Mouse (Mus musculus) ovary, adult 18-20 months (tissue): ENCODE results near the gene Olfr285.

Source experiments
- DNase-seq: peaks from one replicate; pipeline ENCODE4 v3.0.0; 2022; ENCODE audit warnings: low spot score, mixed read lengths

The Olfr285 gene

GRCm38 (mm10) chr15:98317177-98317724 is at the start of gene Olfr285:
Gene Olfr285 (minus strand): TSS chr15:98317353.
- no peak for DNase-seq

GRCm38 (mm10) chr15:98340887-98341286 is 23.7 kb upstream of the Olfr285 start, which contains the start of gene Olfr284:
Gene Olfr284 (minus strand): TSS chr15:98340987.
- no peak for DNase-seq

- no peak for DNase-seq
Measured at GRCm38 (mm10) chr15:98315703-98316102, 1.4 kb downstream of the Olfr285 start.

GRCm38 (mm10) chr15:98295628-98296551 is 21.3 kb downstream of the Olfr285 start, which contains the start of gene Zfp641:
Gene Zfp641 (minus strand): TSS chr15:98296161.
- no peak for DNase-seq

- no peak for DNase-seq
Measured at GRCm38 (mm10) chr15:98293651-98294050, 23.5 kb downstream of the Olfr285 start.

- no peak for DNase-seq
Measured at GRCm38 (mm10) chr15:98288566-98288965, 28.6 kb downstream of the Olfr285 start.

GRCm38 (mm10) chr15:98286418-98286817 is 30.7 kb downstream of the Olfr285 start:
- no peak for DNase-seq
